Mouse (Mus musculus): ENCODE results near the gene Wfdc5. TPM values are rescaled to one million over a fixed set of nuclear protein-coding genes. Genes with fewer than 3 reads are reported as not detected.

Gene Wfdc5
- total and polyA plus RNA-seq, 3 experiments: not detected

GRCm38 (mm10) chr2:164174649-164175395, 7.7 kb downstream of the Wfdc5 start:
- Histone ChIP-seq H3K9ac (ENCODE audit: insufficient read depth, low read depth) (no peak overlapping the region), H3K36me3 (replicated peaks in 1 of 2; ENCODE audit: control insufficient read depth in 1 of 2, insufficient read depth in 1 of 2, low read length in 1 of 2) (no peaks in the 10 kb centered on the region), H3K4me3 (replicated peaks in 1 of 3; ENCODE audit: low read depth in 2 of 3, low read length in 2 of 3, poor library complexity in 1 of 3) (no peak overlapping the region), H3K9me3 (replicated peaks; ENCODE audit: low read length) (no peaks in the 10 kb centered on the region), H3K4me1 (ENCODE audit: control insufficient read depth in 1 of 2, insufficient read depth in 2 of 2) (peaks cover 0 to 5% of the 10 kb centered on the region in 2 experiments; a peak in 1 of 4 replicates), H3K27me3 (replicated peaks) (no peaks in the 10 kb centered on the region), H3K79me2 (replicated peaks; ENCODE audit: control insufficient read depth, extremely low read depth, insufficient read depth, poor library complexity, severe bottlenecking) (no peaks in the 10 kb centered on the region), H3K4me2 (ENCODE audit: insufficient read depth, low read depth, poor library complexity, severe bottlenecking) (no peak overlapping the region), H3K27ac (ENCODE audit: insufficient read depth, low read depth) (no peak overlapping the region)
- TF ChIP-seq JUN (IDR thresholded peaks at IDR 0.05; ENCODE audit: insufficient read depth, low read depth, low read length): no peak
- no peak for TF ChIP-seq CHD2 (IDR thresholded peaks at IDR 0.05; ENCODE audit: low read length)
- TF ChIP-seq MAFK (IDR thresholded peaks at IDR 0.05; ENCODE audit: insufficient replicate concordance, low read length): no peak
- no peak for TF ChIP-seq JUND (conservative IDR thresholded peaks at IDR 0.05; ENCODE audit: low read depth, low read length)
- no peak for TF ChIP-seq IRF4 (IDR thresholded peaks at IDR 0.05; ENCODE audit: low read depth, low read length)
- no peak for TF ChIP-seq ZKSCAN1 (IDR thresholded peaks at IDR 0.05; ENCODE audit: borderline replicate concordance, low read depth, low read length)
- TF ChIP-seq CHD1 (IDR thresholded peaks at IDR 0.05; ENCODE audit: low read depth, low read length): no peak
- dilution Hi-C loops (cut with MboI; ENCODE audit: extremely low pct_ligation_motif_present, extremely low pct_unique_long_range_greater_than_20kb, low sequenced_read_pairs): no loop called here
- DNase-seq (ENCODE audit: extremely low read depth): no peak
- in situ Hi-C loops (cut with MboI; ENCODE audit: low pct_ligation_motif_present, low pct_unique_long_range_greater_than_20kb, low sequenced_read_pairs): loop anchor here (5.0 kb wide), 1 partner anchor 43 kb away; no protein-coding TSS in a partner anchor

GRCm38 (mm10) chr2:164173394-164173793, 9.1 kb downstream of the Wfdc5 start:
- DNase-seq (ENCODE audit: extremely low read depth): no peak
- TF ChIP-seq ZMIZ1 (IDR thresholded peaks at IDR 0.05; ENCODE audit: low read depth, low read length): no peak
- TF ChIP-seq MAFK (IDR thresholded peaks at IDR 0.05; ENCODE audit: insufficient replicate concordance, low read length): no peak
- no peak for TF ChIP-seq HCFC1 (IDR thresholded peaks at IDR 0.05; ENCODE audit: low read depth, low read length)
- TF ChIP-seq E2F4 (IDR thresholded peaks at IDR 0.05; ENCODE audit: insufficient replicate concordance, low read depth, low read length): no peak
- TF ChIP-seq ZC3H11A (IDR thresholded peaks at IDR 0.05; ENCODE audit: low read depth, low read length): no peak
- no peak for TF ChIP-seq ZNF384 (IDR thresholded peaks at IDR 0.05; ENCODE audit: low read depth, low read length)
- no peak for TF ChIP-seq SIN3A (IDR thresholded peaks at IDR 0.05; ENCODE audit: low read length)
- no peak for TF ChIP-seq JUN (IDR thresholded peaks at IDR 0.05; ENCODE audit: insufficient read depth, low read depth, low read length)
- no peak for TF ChIP-seq SMC3 (IDR thresholded peaks at IDR 0.05; ENCODE audit: low read depth, low read length)
- TF ChIP-seq BHLHE40 (IDR thresholded peaks at IDR 0.05; ENCODE audit: low read depth, low read length): no peak
- TF ChIP-seq MAX (IDR thresholded peaks at IDR 0.05; ENCODE audit: low read length): no peak
- no peak for TF ChIP-seq RAD21 (IDR thresholded peaks at IDR 0.05; ENCODE audit: low read depth, low read length)
- no peak for TF ChIP-seq EP300 (IDR thresholded peaks at IDR 0.05; ENCODE audit: low read length)
- no peak for TF ChIP-seq RCOR1 (conservative IDR thresholded peaks at IDR 0.05; ENCODE audit: low read depth, low read length)
- Histone ChIP-seq H3K79me2 (replicated peaks; ENCODE audit: control insufficient read depth, extremely low read depth, insufficient read depth, poor library complexity, severe bottlenecking) (no peaks in the 10 kb centered on the region), H3K27ac (ENCODE audit: insufficient read depth, low read depth) (no peak overlapping the region), H3K4me2 (ENCODE audit: insufficient read depth, low read depth, poor library complexity, severe bottlenecking) (no peak overlapping the region), H3K27me3 (replicated peaks) (no peaks in the 10 kb centered on the region), H3K4me1 (ENCODE audit: control insufficient read depth in 1 of 2, insufficient read depth in 2 of 2) (peaks cover 0 to 5% of the 10 kb centered on the region in 2 experiments; a peak in 1 of 4 replicates), H3K9ac (ENCODE audit: insufficient read depth, low read depth) (no peak overlapping the region), H3K36me3 (replicated peaks in 1 of 2; ENCODE audit: control insufficient read depth in 1 of 2, insufficient read depth in 1 of 2, low read length in 1 of 2) (no peaks in the 10 kb centered on the region), H3K9me3 (replicated peaks; ENCODE audit: low read length) (peaks cover 2% of the 10 kb centered on the region), H3K4me3 (replicated peaks in 1 of 3; ENCODE audit: low read depth in 2 of 3, low read length in 2 of 3, poor library complexity in 1 of 3) (no peak overlapping the region)
- dilution Hi-C loops (cut with MboI; ENCODE audit: extremely low pct_ligation_motif_present, extremely low pct_unique_long_range_greater_than_20kb, low sequenced_read_pairs): no loop called here
- in situ Hi-C loops (cut with MboI; ENCODE audit: low pct_ligation_motif_present, low pct_unique_long_range_greater_than_20kb, low sequenced_read_pairs): loop anchor here (5.0 kb wide), 1 partner anchor 41 kb away; no protein-coding TSS in a partner anchor

Measured in CH12.LX (cell line).